Mouse (Mus musculus) ovary, adult 18-20 months (tissue): ENCODE results near the gene Lexm.

Experiments
- DNase-seq: peaks from one replicate; pipeline ENCODE4 v3.0.0; 2022; ENCODE audit warnings: low spot score, mixed read lengths

Lexm gene

DNA sequence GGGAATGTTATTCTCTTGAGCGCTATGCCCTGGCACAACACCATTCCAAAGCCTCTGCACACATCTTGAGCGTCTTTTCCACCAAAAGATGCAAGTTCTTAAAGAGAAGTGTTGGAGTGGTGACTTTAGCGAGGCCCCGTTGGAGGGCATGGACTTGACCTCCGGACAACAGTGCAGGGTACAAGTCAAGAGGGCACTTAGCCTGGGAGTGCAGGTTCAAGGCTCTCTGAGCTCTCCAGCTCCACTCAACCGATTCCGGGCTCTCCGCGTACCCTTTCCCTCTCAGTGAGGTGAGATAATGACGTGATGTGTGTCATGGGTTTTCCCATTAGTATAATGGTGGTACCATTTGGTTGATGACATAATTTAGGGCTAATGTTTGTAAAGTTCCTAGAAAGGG, 7.2 kb upstream of the Lexm start:
- DNase-seq, result no peak

DNA sequence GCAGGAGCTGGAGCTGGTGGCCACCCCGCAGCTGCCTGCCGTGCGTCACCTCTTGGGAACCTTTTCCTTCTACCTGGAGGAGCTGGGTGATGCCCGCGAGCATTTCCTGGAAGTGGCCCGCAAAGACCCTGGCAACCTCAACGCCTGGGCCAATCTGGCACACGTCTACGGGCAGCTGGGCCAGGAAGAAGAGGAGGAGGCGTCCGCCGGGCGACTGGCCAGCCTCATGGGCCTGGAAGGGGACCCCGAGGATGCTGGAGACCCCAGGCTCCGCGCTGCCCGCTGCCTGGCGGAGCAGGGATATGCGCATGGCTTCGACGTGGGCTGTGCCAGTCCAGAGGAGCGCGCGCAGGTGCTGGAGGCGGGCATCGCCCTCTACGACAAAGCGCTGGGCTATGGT, 5.7 kb upstream of the Lexm start:
- no peak for DNase-seq

DNA sequence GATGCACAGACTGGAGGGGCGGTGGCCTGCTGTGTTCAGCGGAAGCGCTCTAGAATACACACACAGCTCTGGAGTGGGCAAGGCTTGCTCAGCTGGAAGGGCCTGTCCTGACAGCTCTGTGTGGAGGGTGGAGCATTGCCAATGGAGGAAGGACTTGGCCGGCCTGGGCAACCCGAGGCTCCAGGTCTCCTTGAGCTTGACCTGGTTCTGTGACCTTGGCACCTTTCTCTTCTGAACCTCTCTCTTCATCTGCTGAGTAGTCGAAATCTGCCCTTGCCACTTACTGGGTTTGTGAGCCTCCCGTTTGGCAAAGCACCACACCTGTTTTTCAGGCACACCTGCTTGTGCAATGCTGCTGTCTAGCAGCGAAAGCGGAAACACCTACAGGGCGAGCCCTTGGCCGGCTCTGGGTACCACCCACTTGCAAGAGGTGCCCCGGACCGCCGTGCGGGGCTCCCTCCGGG, 5.0 kb upstream of the Lexm start, which contains the start of gene Ttc22:
Ttc22 (plus strand) TSS at position 403 of the 464 bp plus-strand sequence.
- DNase-seq, result no peak

DNA sequence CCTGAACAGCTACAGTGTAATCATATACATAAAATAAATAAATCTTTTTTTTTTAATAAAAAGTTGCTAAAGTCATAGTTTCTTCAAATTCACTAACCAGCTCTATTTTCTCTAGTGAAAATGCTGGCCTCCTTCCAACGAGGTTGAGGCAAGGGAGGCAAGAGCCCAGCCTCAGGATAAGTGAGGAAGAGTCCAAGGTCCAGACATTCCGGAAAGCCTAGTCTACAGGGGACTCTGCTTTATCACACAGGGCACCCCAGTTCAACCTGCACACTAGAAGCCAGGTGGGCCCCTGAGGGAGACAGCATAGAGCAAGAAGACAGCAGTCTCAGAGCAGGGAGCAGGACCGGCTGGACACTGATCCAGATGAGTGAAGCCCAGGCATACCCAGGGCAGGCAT, 4.4 kb upstream of the Lexm start:
- no peak for DNase-seq

GRCm38 (mm10) chr4:106618898-106619297, 1.9 kb upstream of the Lexm start:
- no peak for DNase-seq

DNA sequence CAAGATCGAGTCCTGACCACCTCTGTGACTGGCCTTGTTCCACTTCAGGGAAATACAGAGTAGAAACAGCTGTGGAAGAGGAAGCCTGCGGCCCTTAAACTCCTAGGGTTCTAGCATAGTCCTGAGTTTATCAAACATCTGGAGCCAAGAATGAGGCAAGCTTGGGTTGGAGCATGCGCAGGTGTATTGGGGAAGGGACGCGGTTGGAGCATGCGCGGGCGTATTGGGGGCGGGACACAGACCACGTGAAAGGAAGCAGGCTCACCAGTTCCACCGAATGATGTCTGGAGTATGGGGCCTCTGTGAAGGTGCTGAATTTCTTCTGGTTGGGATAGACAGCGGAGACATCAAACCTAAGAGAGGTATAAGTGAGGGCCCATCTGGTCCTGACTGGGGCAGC, 1.4 kb downstream of the Lexm start:
- DNase-seq, result no peak

DNA sequence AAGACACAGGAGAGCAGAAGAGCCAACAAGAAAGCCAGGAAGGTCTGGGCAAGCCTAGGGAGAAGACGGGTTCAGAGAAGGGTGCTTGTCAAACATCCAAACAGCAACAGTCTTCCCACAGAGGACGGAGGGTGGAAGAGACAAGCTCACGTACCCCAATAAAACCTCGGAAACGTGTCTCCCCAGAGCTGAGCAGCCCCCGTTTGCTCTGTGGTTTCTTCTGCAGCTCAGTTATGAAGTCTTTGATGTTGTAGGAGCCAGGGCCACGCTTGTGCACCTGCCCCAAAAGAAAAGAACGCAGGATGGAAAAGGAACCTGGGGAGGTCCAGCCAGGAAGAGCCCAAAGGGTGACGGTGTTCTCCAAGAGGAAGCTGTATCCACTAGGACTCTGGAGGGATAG, 2.2 kb downstream of the Lexm start:
- DNase-seq, result no peak

- DNase-seq, result no peak
Observed at GRCm38 (mm10) chr4:106614180-106614797, 2.8 kb downstream of the Lexm start.

DNA sequence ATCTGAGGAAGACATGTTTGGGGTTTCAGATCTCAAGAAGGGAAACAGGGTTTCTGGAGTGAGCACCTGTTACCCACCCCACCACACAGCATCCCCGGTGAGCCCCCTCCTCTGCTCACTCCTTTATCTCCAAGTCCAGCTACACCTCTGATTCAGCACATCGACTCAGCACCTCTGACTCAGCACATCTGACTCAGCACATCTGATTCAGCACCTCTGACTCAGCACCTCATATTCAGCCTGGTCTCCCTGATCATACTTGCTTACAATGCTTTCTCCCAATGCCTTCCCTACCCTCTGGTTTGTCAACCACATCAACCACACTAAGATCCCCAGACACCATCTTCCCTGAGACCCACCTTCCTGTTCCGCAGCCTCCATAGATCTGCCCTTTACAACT, 3.5 kb downstream of the Lexm start:
- no peak for DNase-seq

DNA sequence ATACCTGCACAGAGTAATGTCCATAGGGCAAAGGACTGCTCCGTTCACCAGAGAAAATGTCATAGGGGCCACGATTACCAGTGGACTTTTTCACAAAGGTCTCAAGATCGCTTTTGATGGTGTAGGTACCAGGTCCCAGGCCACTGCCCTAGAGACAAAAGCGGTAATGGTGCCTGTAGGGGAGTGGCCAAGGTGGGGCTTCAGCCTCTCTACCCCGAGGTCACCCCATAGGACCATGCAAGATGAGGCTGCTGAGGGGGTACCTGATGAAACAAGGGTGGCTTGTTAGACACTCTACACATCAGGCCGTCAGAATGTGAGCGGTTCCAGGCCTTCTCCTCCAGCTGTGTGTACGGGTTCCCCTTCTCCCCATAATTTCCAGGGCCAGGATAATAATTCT, 3.9 kb downstream of the Lexm start:
- DNase-seq, result no peak

- no peak for DNase-seq
Observed at GRCm38 (mm10) chr4:106607905-106608304, 9.1 kb downstream of the Lexm start.

DNA sequence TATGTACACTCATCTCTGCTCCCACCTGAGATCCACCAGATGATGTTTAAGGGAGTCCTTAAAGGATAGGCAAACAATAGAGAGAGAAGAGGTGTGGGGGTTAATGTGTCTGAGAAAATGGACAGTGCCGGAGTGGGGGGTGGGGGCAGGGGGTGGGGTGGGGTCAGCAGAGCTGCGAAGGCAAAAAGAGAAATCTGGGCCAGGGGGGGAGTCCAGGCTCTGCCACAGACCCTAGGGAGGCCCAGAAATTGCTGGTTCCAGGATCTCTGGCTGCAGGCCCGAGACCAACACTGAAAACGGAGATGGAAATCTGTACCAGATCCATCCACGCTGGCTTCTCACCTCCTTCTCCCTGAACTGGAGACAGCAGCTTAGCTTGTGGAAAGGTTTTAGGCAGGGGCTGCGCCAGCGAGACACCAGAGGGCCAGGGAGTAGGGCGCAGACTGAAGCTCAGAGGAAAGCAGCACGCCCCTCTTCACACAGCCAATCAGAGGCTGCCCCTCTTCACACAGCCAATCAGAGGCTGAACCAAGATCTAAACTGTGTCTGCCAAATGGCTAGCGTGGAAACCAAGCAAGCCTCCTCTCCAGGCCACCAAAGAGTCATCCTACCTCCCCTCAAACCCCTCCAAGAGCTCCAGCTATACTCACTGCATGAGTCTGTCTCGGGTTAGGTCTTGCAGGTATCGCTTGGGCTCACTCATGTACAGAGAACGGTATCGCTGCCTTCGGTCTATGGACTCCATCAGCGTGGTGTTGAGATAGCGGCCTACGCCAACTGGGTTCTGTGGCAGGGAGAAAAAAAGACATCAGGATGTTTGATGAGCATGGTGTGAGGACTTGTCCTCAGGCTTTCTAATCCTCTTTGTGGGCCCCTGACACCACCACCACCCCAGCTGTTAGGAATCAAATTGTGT, 10.1 kb downstream of the Lexm start:
- DNase-seq, result no peak

GRCm38 (mm10) chr4:106600770-106601169, 16.3 kb downstream of the Lexm start:
- no peak for DNase-seq

DNA sequence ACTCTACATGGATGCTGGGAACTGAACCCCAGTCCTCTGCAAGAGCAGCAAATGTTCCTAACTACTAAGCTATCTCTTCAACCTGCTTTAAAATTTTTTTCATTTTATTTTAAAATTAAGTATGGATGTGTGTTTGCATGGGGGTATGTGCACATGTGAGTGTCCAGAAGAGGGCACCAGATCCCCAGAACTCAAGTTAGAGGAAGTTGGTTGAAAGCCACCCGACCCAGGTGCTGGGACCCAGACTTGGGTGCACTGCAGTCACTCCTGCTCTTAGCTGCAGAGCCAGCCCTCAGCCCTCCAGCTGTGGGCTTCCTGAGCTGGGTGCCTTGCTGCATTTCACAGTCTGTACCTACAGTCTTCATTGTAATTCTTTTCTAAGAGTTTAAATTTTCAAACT, 17.6 kb downstream of the Lexm start:
- no peak for DNase-seq

DNA sequence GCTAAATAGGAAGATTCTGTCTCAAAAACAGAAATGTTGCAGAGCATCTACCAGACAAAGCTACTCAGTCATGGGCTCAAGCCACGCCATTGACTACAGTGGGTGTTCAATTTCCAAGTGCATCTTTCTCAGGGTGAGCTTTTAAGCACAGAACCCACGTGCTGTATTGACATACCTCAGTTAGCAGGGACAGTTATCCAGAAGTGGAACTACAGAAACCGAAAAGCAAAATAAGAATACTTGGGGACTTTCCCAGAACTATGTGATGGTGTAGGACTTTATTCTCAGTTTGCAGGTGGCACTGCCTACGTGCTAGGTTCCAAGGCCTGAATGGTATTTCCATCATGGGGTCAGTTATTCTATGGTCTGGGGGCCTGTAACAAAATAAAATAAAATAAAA, 19.3 kb downstream of the Lexm start:
- DNase-seq, result no peak

- no peak for DNase-seq
Observed at GRCm38 (mm10) chr4:106597055-106597454, 20.0 kb downstream of the Lexm start.

GRCm38 (mm10) chr4:106596200-106596599, 20.8 kb downstream of the Lexm start:
- DNase-seq, result no peak

- no peak for DNase-seq
Observed at GRCm38 (mm10) chr4:106593636-106594035, 23.4 kb downstream of the Lexm start.

DNA sequence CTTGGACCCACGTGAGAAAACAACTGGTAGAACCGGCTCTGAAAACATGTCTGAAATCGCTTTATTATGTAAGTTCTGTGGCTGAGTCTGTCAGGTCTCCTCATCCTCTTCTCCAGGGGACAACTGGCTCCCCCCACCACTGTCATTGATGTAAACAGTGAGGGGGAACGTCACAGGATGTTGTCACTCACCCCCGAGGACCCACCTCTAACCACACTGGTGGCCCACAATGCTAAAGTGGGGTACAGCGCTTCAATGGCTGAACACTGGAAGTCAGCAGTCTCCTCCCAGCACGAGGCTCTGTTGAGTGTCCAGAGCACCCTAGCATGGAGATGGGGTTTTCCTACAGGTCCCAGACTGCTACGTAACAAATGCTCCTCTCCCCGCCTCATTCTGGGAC, 26.2 kb downstream of the Lexm start:
- DNase-seq, result no peak

DNA sequence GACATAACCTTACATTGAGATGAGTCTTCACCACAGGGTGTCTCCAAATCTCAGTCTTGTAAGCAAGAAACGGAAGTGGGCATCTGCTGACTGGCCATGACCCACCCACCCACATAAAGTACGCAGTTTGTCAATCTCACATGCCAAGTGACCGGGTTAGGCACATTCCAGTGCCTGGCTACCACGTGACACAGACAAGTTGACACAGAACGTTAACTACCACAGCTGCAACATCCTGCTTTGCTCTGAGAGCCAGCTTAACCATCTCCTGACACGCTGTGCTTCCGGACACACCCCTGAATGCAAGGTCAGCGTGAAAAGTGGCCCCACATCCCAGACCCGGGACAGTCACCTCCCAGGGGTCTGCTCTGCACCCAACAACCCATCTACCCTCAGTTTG, 26.9 kb downstream of the Lexm start:
- DNase-seq, result no peak

DNA sequence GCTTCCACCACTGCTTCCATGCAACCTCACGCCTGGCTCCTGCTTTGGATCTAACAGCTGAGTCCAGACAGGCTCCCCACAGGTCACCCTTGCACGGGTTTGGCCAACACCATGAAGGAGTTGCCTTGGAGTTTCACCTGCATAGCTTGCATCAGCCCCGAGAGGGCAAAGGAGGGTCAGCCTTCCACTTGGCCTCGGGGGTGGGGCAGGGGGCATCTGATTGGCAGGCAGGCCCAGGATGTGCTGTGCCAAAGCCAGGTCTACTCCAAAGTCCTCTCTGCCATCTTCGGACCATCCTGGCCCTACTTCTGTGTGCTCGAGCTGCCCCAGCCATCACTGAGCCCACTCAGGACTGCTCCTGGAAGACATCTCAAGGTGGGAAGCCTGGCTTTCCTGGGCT, 30.0 kb downstream of the Lexm start:
- DNase-seq, result no peak

DNA sequence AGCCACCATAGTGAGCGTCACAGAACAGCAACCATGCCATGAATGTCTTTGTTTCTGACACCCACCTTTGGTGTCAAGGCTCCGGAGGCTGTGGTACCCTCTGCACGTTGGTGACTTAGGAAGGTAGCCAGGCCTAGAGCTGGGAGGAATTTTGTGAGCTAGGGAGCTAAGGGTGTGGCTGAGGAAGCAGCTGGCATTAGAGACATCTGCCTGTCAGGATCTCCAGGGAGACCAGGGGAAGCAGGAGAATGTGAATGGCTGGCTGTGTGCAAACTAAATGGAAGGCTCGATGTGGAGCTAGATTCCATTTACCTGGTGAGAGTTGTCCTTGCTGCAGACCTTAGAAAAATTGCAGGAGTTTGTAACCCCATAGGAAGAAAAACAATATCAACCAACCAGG, 32.4 kb downstream of the Lexm start:
- DNase-seq, result no peak

DNA sequence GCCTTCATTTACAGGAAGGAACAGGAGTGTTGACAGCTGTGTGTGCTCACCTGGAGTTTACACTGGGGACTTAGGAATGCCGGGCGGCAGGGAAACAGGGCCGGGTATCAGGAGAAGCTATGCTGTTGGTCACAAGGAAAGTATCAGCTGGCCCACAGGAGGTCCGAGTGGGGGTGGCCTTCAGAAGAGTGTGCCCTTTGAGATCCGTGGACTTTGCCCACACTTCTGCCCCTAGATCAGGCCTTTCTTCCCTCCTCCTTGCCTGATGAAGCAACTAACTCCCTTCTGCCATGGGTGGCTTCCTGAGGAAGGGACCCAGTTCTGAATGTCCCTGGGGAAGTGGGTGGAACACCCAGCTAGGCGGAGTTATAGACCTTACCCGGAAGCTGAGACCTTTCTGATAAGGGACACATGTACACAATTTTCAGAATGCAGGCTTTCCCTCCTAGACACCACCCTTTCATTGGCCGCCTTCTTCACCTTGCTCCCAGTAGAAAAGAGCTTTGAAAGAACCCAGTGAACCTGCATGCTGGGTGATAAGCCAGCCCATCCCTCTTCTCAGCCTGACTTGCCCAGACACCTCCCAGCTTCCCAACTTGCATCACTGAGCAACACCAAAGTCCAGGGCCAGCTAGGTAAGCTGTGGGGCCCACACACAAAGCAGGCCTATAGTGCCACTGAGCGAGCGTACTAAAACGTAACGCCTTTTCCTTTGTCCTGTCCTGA, 34.5 kb downstream of the Lexm start:
- DNase-seq, result no peak
